Comparison of ENCODE assay signal across 22 mouse cellular contexts in genomic region chr11:67564003-67564637, GRCm38 (mm10).
A peak's percentile ranks its signal among the peaks of the same experiment; 100 is the strongest.
DNase-seq lines count a peak whose midpoint lies in the region; ATAC-seq and TF ChIP-seq lines count a peak whose summit lies in the region.
"Had no signal": no experiment of that assay in that cellular context is flagged by ENCODE, and none has a peak within 500 bp of the region (broad histone marks: within the 10 kb centered on the region; RNA-seq: fewer than 3 reads in every experiment).

No protein-coding gene starts in this region.

- peaks cover 95% of the 10 kb centered on the region for H3K4me1 ChIP-seq in megakaryocyte, embryonic 14.5 days
- H3K4me1 ChIP-seq in lung, postnatal 0 days (ENCODE audit: insufficient read depth, low read depth, low read length), result peaks cover 15% of the 10 kb centered on the region; the same call in 1 of the 2 replicates

- no peak overlapping the region for H3K4me2 ChIP-seq in lung, postnatal 0 days (replicated peaks; ENCODE audit: low read depth, low read length)
- H3K4me2 ChIP-seq: heart, embryonic 13.5 days; midbrain, embryonic 11.5 days had no signal

- no peak overlapping the region for H3K9ac ChIP-seq in lung, postnatal 0 days (replicated peaks; ENCODE audit: low read depth)
- H3K9ac ChIP-seq: heart, embryonic 13.5 days had no signal

- intact Hi-C loops in left cerebral cortex, postnatal 25 days (cut with DNase I), result no loop called here

- TF ChIP-seq EP300 in lung, postnatal 0 days (IDR thresholded peaks at IDR 0.05), result no peak

- peaks cover 29% of the 10 kb centered on the region for H3K27me3 ChIP-seq in megakaryocyte, embryonic 14.5 days (replicated peaks)
- no peaks in the 10 kb centered on the region for H3K27me3 ChIP-seq in lung, postnatal 0 days (replicated peaks; ENCODE audit: insufficient read depth, low read length)
- H3K27me3 ChIP-seq: heart, embryonic 13.5 days had no signal

- ATAC-seq in common myeloid progenitor, adult 5-6 weeks (replicated peaks; ENCODE audit: low read depth, poor library complexity, severe bottlenecking), result peak; percentile 60
- no peak for ATAC-seq in lung, postnatal 0 days
- ATAC-seq: hindbrain, postnatal 0 days had no signal

- H3K9me3 ChIP-seq in megakaryocyte, embryonic 14.5 days, result no peaks in the 10 kb centered on the region
- H3K9me3 ChIP-seq in lung, postnatal 0 days (ENCODE audit: low read length), result no peaks in the 10 kb centered on the region
- H3K9me3 ChIP-seq: forebrain, embryonic 10.5 days; heart, embryonic 13.5 days had no signal

- H3K27ac ChIP-seq in lung, postnatal 0 days (ENCODE audit: low read length), result no peak overlapping the region
- no peak overlapping the region for H3K27ac ChIP-seq in layer of hippocampus, adult 2 months
- H3K27ac ChIP-seq: forebrain, embryonic 10.5 days; heart, embryonic 13.5 days; hindbrain, postnatal 0 days had no signal

- H3K4me3 ChIP-seq in megakaryocyte, embryonic 14.5 days (replicated peaks), result peak overlapping the region; percentile 84
- no peak overlapping the region for H3K4me3 ChIP-seq in lung, postnatal 0 days (ENCODE audit: low read depth, low read length)
- H3K4me3 ChIP-seq in layer of hippocampus, adult 2 months, result no peak overlapping the region
- H3K4me3 ChIP-seq: forebrain, embryonic 10.5 days; heart, embryonic 13.5 days had no signal

- 87% methylated on average over 8 of the region's 8 CpGs for WGBS in lung, postnatal 0 days

- H3K36me3 ChIP-seq in megakaryocyte, embryonic 14.5 days (replicated peaks; ENCODE audit: low read length), result no peaks in the 10 kb centered on the region
- H3K36me3 ChIP-seq in lung, postnatal 0 days (ENCODE audit: insufficient read depth, low read length), result no peaks in the 10 kb centered on the region
- H3K36me3 ChIP-seq: forebrain, embryonic 10.5 days; heart, embryonic 13.5 days had no signal

- peak; percentile 19 for DNase-seq in 416B (ENCODE audit: low read depth)
- DNase-seq in CD4-positive, CD25-positive, alpha-beta regulatory T cell, adult 2 months (ENCODE audit: low read depth, low spot score), result peak; percentile 45
- no peak for DNase-seq in lung, postnatal 0 days (ENCODE audit: low spot score)
- no peak for DNase-seq in left cerebral cortex, postnatal 25 days (ENCODE audit: low spot score in 2 of 2)
- DNase-seq in layer of hippocampus, adult 2 months (ENCODE audit: low spot score in 2 of 2), result no peak
- no peak for DNase-seq in urinary bladder, postnatal 10 days (ENCODE audit: low spot score)
- DNase-seq: cerebellum, adult 9-11 months; heart, adult 18-20 months; heart, postnatal 36 days; kidney, adult 18-20 months; kidney, postnatal 10 days; left cerebral cortex, postnatal 4 days; liver; lung, postnatal 14 days; right cerebral cortex, postnatal 14 days; spleen, adult 18-20 months had no signal

- TF ChIP-seq CTCF in lung, postnatal 0 days (IDR thresholded peaks at IDR 0.05), result no peak
- TF ChIP-seq CTCF in layer of hippocampus, adult 2 months (conservative IDR thresholded peaks at IDR 0.05), result no peak

Comparison
In these comparisons a context has a peak if more than half of its experiments do, and no peak if none do; other contexts are left out.
1. DNase-seq: peak in 416B (single experiment) and CD4-positive, CD25-positive, alpha-beta regulatory T cell, adult 2 months (single experiment); none in lung, postnatal 0 days (single experiment), left cerebral cortex, postnatal 25 days (0 of 2), layer of hippocampus, adult 2 months (0 of 2) and urinary bladder, postnatal 10 days (single experiment).